Mouse (Mus musculus): ENCODE measurements at regions not wholly inside any gene's neighbourhood (a gene's known extent, or its start where the extent isn't known, plus 50 kb on each side); places are given as distances from the start of the nearest gene placed in this dataset.
"Not testable (repeated sequence)": the region's sequence is repeated elsewhere in the genome, so short reads cannot be mapped to it uniquely, and the experiment has no call there.

- DNase-seq (ENCODE audit: low read depth, low spot score) = no peak
These were observed 109.5 kb upstream of the Tns3 start for GRCm38 (mm10) chr11:8773862-8774261.

- DNase-seq (ENCODE audit: low read depth, low spot score) = peak; percentile 62
These were observed 108.9 kb upstream of the Tns3 start for GRCm38 (mm10) chr11:8773260-8773659.

GRCm38 (mm10) chr11:8772541-8772940 is 108.2 kb upstream of the Tns3 start:
- no peak for DNase-seq (ENCODE audit: low read depth, low spot score)

GRCm38 (mm10) chr11:8768706-8769105 is 104.4 kb upstream of the Tns3 start:
- DNase-seq (ENCODE audit: low read depth, low spot score) = not testable (repeated sequence)

GRCm38 (mm10) chr11:8765541-8765885 is 101.2 kb upstream of the Tns3 start:
- DNase-seq (ENCODE audit: low read depth, low spot score) = no peak

GRCm38 (mm10) chr11:8764861-8765540 is 100.7 kb upstream of the Tns3 start:
- no peak for DNase-seq (ENCODE audit: low read depth, low spot score)

GRCm38 (mm10) chr11:8763448-8763847 is 99.1 kb upstream of the Tns3 start:
- DNase-seq (ENCODE audit: low read depth, low spot score) = no peak

GRCm38 (mm10) chr11:8762133-8762532 is 97.8 kb upstream of the Tns3 start:
- DNase-seq (ENCODE audit: low read depth, low spot score) = no peak

GRCm38 (mm10) chr11:8761626-8762025 is 97.3 kb upstream of the Tns3 start:
- no peak for DNase-seq (ENCODE audit: low read depth, low spot score)

GRCm38 (mm10) chr11:8759858-8760257 is 95.5 kb upstream of the Tns3 start:
- no peak for DNase-seq (ENCODE audit: low read depth, low spot score)

GRCm38 (mm10) chr11:8754508-8754907 is 90.2 kb upstream of the Tns3 start:
- DNase-seq (ENCODE audit: low read depth, low spot score) = peak; percentile 98

- DNase-seq (ENCODE audit: low read depth, low spot score) = peak; percentile 55
These were observed 71.4 kb upstream of the Tns3 start for GRCm38 (mm10) chr11:8735784-8736183.

- no peak for DNase-seq (ENCODE audit: low read depth, low spot score)
These were observed 62.7 kb upstream of the Tns3 start for GRCm38 (mm10) chr11:8727007-8727406.

GRCm38 (mm10) chr11:8725505-8725904 is 61.2 kb upstream of the Tns3 start:
- no peak for DNase-seq (ENCODE audit: low read depth, low spot score)

- DNase-seq (ENCODE audit: low read depth, low spot score) = peak; percentile 83
These were observed 58.8 kb upstream of the Tns3 start for GRCm38 (mm10) chr11:8723102-8723640.

GRCm38 (mm10) chr11:8719211-8719966 is 55.1 kb upstream of the Tns3 start:
- peak; percentile 87 for DNase-seq (ENCODE audit: low read depth, low spot score)

GRCm38 (mm10) chr11:8717774-8718173 is 53.4 kb upstream of the Tns3 start:
- DNase-seq (ENCODE audit: low read depth, low spot score) = no peak

GRCm38 (mm10) chr11:8716858-8717257 is 52.5 kb upstream of the Tns3 start:
- no peak for DNase-seq (ENCODE audit: low read depth, low spot score)

GRCm38 (mm10) chr11:8715775-8716174 is 51.4 kb upstream of the Tns3 start:
- no peak for DNase-seq (ENCODE audit: low read depth, low spot score)
